17 mouse cellular contexts compared by ENCODE assay signal in genomic region chr7:144026024-144026752, GRCm38 (mm10). TPM values are rescaled to one million over a fixed set of nuclear protein-coding genes. Genes with fewer than 3 reads are reported as not detected.
DNase-seq lines count a peak whose midpoint lies in the region; ATAC-seq and TF ChIP-seq lines count a peak whose summit lies in the region.
"Had no signal": no experiment of that assay in that cellular context is flagged by ENCODE, and none has a peak within 500 bp of the region (broad histone marks: within the 10 kb centered on the region; RNA-seq: fewer than 3 reads in every experiment).

No protein-coding gene starts in this region.

- H3K36me3 ChIP-seq in kidney, embryonic 15.5 days, result no peaks in the 10 kb centered on the region
- H3K36me3 ChIP-seq in midbrain, postnatal 0 days (ENCODE audit: insufficient read depth, low read length), result no peaks in the 10 kb centered on the region
- no peaks in the 10 kb centered on the region for H3K36me3 ChIP-seq in midbrain, embryonic 13.5 days
- H3K36me3 ChIP-seq in ES-Bruce4 (ENCODE audit: control insufficient read depth, insufficient read depth, low read length, poor library complexity, severe bottlenecking), result no peaks in the 10 kb centered on the region
- no peaks in the 10 kb centered on the region for H3K36me3 ChIP-seq in myocyte (ENCODE audit: control insufficient read depth, insufficient read depth)
- H3K36me3 ChIP-seq in embryonic facial prominence, embryonic 10.5 days (replicated peaks), result no peaks in the 10 kb centered on the region
- H3K36me3 ChIP-seq: forebrain, embryonic 15.5 days had no signal

- peak; percentile 23; the same call in 1 of the 2 replicates for TF ChIP-seq CTCF in midbrain, postnatal 0 days (IDR thresholded peaks at IDR 0.05)
- peak; percentile 49 for TF ChIP-seq CTCF in ES-Bruce4 (IDR thresholded peaks at IDR 0.05; ENCODE audit: low read depth, low read length)

- H3K4me2 ChIP-seq in kidney, embryonic 15.5 days, result no peak overlapping the region
- H3K4me2 ChIP-seq in midbrain, postnatal 0 days (ENCODE audit: low read depth, low read length, poor library complexity, severe bottlenecking), result no peak overlapping the region
- no peak overlapping the region for H3K4me2 ChIP-seq in midbrain, embryonic 13.5 days (replicated peaks)
- H3K4me2 ChIP-seq in myocyte (ENCODE audit: low read depth), result peak overlapping the region; percentile 34
- H3K4me2 ChIP-seq: forebrain, embryonic 15.5 days had no signal

- H3K4me1 ChIP-seq in kidney, embryonic 15.5 days, result peaks cover 29% of the 10 kb centered on the region
- no peaks in the 10 kb centered on the region for H3K4me1 ChIP-seq in midbrain, postnatal 0 days (ENCODE audit: insufficient read depth, low read length)
- no peaks in the 10 kb centered on the region for H3K4me1 ChIP-seq in midbrain, embryonic 13.5 days (replicated peaks)
- no peaks in the 10 kb centered on the region for H3K4me1 ChIP-seq in ES-Bruce4 (ENCODE audit: control insufficient read depth, insufficient read depth, low read length)
- peaks cover 7% of the 10 kb centered on the region for H3K4me1 ChIP-seq in embryonic facial prominence, embryonic 10.5 days
- H3K4me1 ChIP-seq: forebrain, embryonic 15.5 days had no signal

- no peaks in the 10 kb centered on the region for H3K79me2 ChIP-seq in myocyte (ENCODE audit: control insufficient read depth, insufficient read depth)

- 82% methylated on average over 12 of the region's 12 CpGs for WGBS in kidney, embryonic 15.5 days
- WGBS in midbrain, postnatal 0 days, result 80% methylated on average over 12 of the region's 12 CpGs
- 87% methylated on average over 12 of the region's 12 CpGs for WGBS in midbrain, embryonic 13.5 days
- 90% methylated on average over 12 of the region's 12 CpGs for WGBS in embryonic facial prominence, embryonic 10.5 days

- no peak for TF ChIP-seq EP300 in ES-Bruce4 (IDR thresholded peaks at IDR 0.05; ENCODE audit: insufficient read depth, low read depth, low read length)

- DNase-seq in kidney, adult 9 months, result peak; percentile 49
- no peak for DNase-seq in midbrain, postnatal 0 days (ENCODE audit: low spot score)
- no peak for DNase-seq in retina, embryonic 14.5 days (ENCODE audit: low spot score)
- no peak for DNase-seq in embryonic facial prominence, embryonic 10.5 days (ENCODE audit: low spot score)
- DNase-seq: adrenal gland, postnatal 25 days; cerebellum, adult 9-11 months; embryo, embryonic 11 days; gastrocnemius, postnatal 10 days; heart, postnatal 14 days; kidney, postnatal 14 days; midbrain, embryonic 14.5 days had no signal

- no peak for TF ChIP-seq POLR2A in ES-Bruce4 (IDR thresholded peaks at IDR 0.05; ENCODE audit: insufficient read depth, low read length)
- no peak for TF ChIP-seq POLR2A in myocyte (IDR thresholded peaks at IDR 0.05; ENCODE audit: insufficient read length, low read depth)

- no peaks in the 10 kb centered on the region for H3K9me3 ChIP-seq in kidney, embryonic 15.5 days (replicated peaks)
- H3K9me3 ChIP-seq in midbrain, postnatal 0 days (ENCODE audit: low read length), result no peaks in the 10 kb centered on the region
- no peaks in the 10 kb centered on the region; the same call in 1 of the 2 replicates for H3K9me3 ChIP-seq in midbrain, embryonic 13.5 days
- H3K9me3 ChIP-seq in ES-Bruce4 (replicated peaks; ENCODE audit: control insufficient read depth, insufficient read depth, low read length, poor library complexity, severe bottlenecking), result no peaks in the 10 kb centered on the region
- no peaks in the 10 kb centered on the region for H3K9me3 ChIP-seq in embryonic facial prominence, embryonic 10.5 days
- H3K9me3 ChIP-seq: forebrain, embryonic 15.5 days had no signal

- no peak overlapping the region for H3K9ac ChIP-seq in kidney, embryonic 15.5 days
- H3K9ac ChIP-seq in midbrain, postnatal 0 days (replicated peaks; ENCODE audit: low read length, poor library complexity, severe bottlenecking), result no peak overlapping the region
- H3K9ac ChIP-seq in midbrain, embryonic 13.5 days (replicated peaks), result no peak overlapping the region
- no peak overlapping the region for H3K9ac ChIP-seq in ES-Bruce4 (ENCODE audit: low read depth, poor library complexity, severe bottlenecking)
- H3K9ac ChIP-seq: forebrain, embryonic 15.5 days had no signal

- no peak overlapping the region for H3K4me3 ChIP-seq in kidney, embryonic 15.5 days (replicated peaks)
- H3K4me3 ChIP-seq in midbrain, postnatal 0 days (ENCODE audit: low read depth, low read length), result no peak overlapping the region
- H3K4me3 ChIP-seq in midbrain, embryonic 13.5 days (replicated peaks), result no peak overlapping the region
- H3K4me3 ChIP-seq in ES-Bruce4 (ENCODE audit: low read depth, low read length) (no peak overlapping the region), myocyte (no peak overlapping the region)
- no peak overlapping the region for H3K4me3 ChIP-seq in embryonic facial prominence, embryonic 10.5 days
- H3K4me3 ChIP-seq: forebrain, embryonic 15.5 days had no signal

- H3K27me3 ChIP-seq in kidney, embryonic 15.5 days, result no peaks in the 10 kb centered on the region
- no peaks in the 10 kb centered on the region for H3K27me3 ChIP-seq in midbrain, postnatal 0 days (ENCODE audit: insufficient read depth, low read length)
- no peaks in the 10 kb centered on the region for H3K27me3 ChIP-seq in midbrain, embryonic 13.5 days
- H3K27me3 ChIP-seq in ES-Bruce4 (ENCODE audit: control insufficient read depth, insufficient read depth, low read length, poor library complexity, severe bottlenecking) (no peaks in the 10 kb centered on the region), myocyte (ENCODE audit: control insufficient read depth, insufficient read depth, insufficient read length) (no peaks in the 10 kb centered on the region)
- H3K27me3 ChIP-seq in embryonic facial prominence, embryonic 10.5 days (replicated peaks; ENCODE audit: low read depth, poor library complexity, severe bottlenecking), result no peaks in the 10 kb centered on the region
- H3K27me3 ChIP-seq: forebrain, embryonic 15.5 days had no signal

- H3K27ac ChIP-seq in kidney, embryonic 15.5 days, result no peak overlapping the region
- H3K27ac ChIP-seq in midbrain, postnatal 0 days (ENCODE audit: low read depth, low read length), result no peak overlapping the region
- H3K27ac ChIP-seq in midbrain, embryonic 13.5 days, result no peak overlapping the region
- no peak overlapping the region for H3K27ac ChIP-seq in ES-Bruce4 (ENCODE audit: insufficient read depth, low read length)
- no peak overlapping the region for H3K27ac ChIP-seq in embryonic facial prominence, embryonic 10.5 days (replicated peaks)
- H3K27ac ChIP-seq: forebrain, embryonic 15.5 days had no signal

- no peak overlapping the region for H3ac ChIP-seq in myocyte (ENCODE audit: control insufficient read depth, insufficient read length)

- ATAC-seq in kidney, embryonic 15.5 days (replicated peaks; ENCODE audit: low FRiP score), result no peak
- ATAC-seq in midbrain, postnatal 0 days (ENCODE audit: low FRiP score), result no peak
- no peak for ATAC-seq in midbrain, embryonic 13.5 days
- ATAC-seq: forebrain, embryonic 15.5 days; hindbrain, embryonic 16.5 days had no signal

TF ChIP-seq in myocyte, 11 proteins besides CTCF, POLR2A, EP300 and RAD21:
- no peak for TF ChIP-seq SRF (IDR thresholded peaks at IDR 0.05; ENCODE audit: control insufficient read depth, insufficient read length, low read depth)
- TF ChIP-seq MYOG (IDR thresholded peaks at IDR 0.05; ENCODE audit: control insufficient read depth in 1 of 3, insufficient read depth in 1 of 3, insufficient read length in 2 of 3, low read depth in 2 of 3), result no peak
- no peak for TF ChIP-seq MAX (IDR thresholded peaks at IDR 0.05; ENCODE audit: low read depth)
- no peak for TF ChIP-seq TCF3 (IDR thresholded peaks at IDR 0.05; ENCODE audit: insufficient read length, low read depth)

RNA-seq across cellular contexts. Expression of gene Shank2, which starts 24.5 kb away (rescaled TPM):
- 2.6 and 2.7 TPM in 2 replicates for polyA plus RNA-seq in kidney, embryonic 15.5 days (2015; fragmentation: Nextera tagmentation; extraction: Ambion mirVana)
- total RNA-seq in midbrain, postnatal 0 days (2014; rRNA removed), result 32.5 and 32.6 TPM in 2 replicates
- 7.7 and 9.3 TPM in 2 replicates for polyA plus RNA-seq in midbrain, postnatal 0 days (2015; fragmentation: Nextera tagmentation; extraction: Ambion mirVana)
- 5.8 and 6.3 TPM in 2 replicates for polyA plus RNA-seq in midbrain, embryonic 13.5 days (2015; fragmentation: Nextera tagmentation; extraction: Ambion mirVana)
- polyA plus RNA-seq in ES-Bruce4 (2011; ENCODE audit: insufficient read depth, insufficient read length, low read depth, missing spikeins) (0.61 and 0.72 TPM in 2 replicates), myocyte (2012; fragmentation: generic; extraction: Trizol) (0.07 TPM)
- polyA plus RNA-seq in embryonic facial prominence, embryonic 10.5 days (2016; fragmentation: Nextera tagmentation; extraction: Ambion mirVana), result 0.75 and 0.80 TPM in 2 replicates
